Mouse (Mus musculus): ENCODE data around the gene Svbp. TPM values are rescaled to one million over a fixed set of nuclear protein-coding genes. Genes with fewer than 3 reads are reported as not detected.

Svbp gene
- total RNA-seq, 2 experiments from 2014 or later, result 15.3 to 19.0 TPM

- DNase-seq (ENCODE audit: low spot score), result no peak
- intact Hi-C loops (cut with DNase I), result no loop called here
Observed at GRCm38 (mm10) chr4:119189392-119189791, 5.7 kb upstream of the Svbp start.

GRCm38 (mm10) chr4:119189864-119190263 is 5.2 kb upstream of the Svbp start, which contains the start of gene Ermap:
TSS of gene Ermap (minus strand) at chr4:119190011.
- intact Hi-C loops (cut with DNase I), result no loop called here
- DNase-seq (ENCODE audit: low spot score), result no peak

GRCm38 (mm10) chr4:119190618-119191017 is 4.5 kb upstream of the Svbp start:
- intact Hi-C loops (cut with DNase I), result no loop called here
- no peak for DNase-seq (ENCODE audit: low spot score)

DNA sequence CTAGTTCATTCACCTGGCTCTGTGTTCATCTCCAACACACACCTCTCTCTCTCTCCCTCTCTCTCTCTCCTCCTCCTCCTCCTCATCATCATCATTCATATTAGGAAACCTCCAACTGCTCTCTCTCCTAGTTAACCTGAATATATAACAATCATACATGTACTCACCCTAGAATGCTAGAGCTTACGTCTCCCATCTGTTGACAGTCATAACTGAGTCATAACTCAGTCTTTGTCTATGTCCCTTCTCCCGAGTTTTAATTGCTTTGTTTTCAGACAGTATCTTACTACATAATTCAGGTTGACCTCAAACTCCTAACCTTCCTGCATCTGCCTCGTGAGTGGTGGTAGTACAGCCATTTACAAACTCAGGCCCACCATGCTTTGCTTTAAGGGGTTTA is 3.8 kb upstream of the Svbp start:
- intact Hi-C loops (cut with DNase I), result no loop called here
- DNase-seq (ENCODE audit: low spot score), result no peak

- DNase-seq (ENCODE audit: low spot score), result no peak
- intact Hi-C loops (cut with DNase I), result no loop called here
Observed at GRCm38 (mm10) chr4:119192757-119193156, 2.3 kb upstream of the Svbp start.

DNA sequence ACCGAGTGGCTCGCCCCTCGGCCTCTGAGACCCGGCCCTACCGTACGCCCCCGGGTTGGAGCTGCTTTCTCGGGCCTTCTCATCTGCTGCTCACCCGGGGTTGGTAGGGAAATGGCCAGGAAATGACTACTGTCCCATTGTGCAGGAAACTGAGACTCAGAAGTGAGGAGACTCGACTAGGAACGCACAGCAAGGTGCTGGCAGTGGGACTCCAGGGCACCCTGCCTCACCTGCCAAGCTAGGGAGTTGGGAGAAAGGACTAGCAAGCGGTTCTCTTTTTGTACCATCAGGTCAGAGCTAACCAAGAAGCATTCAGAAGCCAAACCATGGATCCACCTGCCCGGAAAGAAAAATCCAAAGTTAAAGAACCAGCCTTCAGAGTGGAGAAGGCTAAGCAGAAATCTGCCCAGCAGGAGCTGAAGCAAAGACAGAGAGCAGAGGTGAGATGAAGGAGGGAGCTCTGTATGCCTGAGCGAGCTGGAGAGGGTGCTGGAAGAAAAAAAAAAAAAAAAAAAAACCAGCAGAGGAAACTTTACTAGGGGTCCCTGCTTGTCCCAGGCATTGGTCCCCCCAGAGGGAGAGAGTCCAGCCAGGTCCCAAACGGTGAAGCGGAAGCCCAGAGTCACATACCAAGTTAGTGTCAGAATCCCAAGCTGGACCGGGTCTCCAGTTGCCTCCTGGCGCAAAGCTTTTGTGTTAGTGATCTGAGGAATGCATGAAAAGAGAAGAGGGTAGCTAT is 645 bp downstream of the Svbp start:
- no peak for DNase-seq (ENCODE audit: low spot score)
- intact Hi-C loops (cut with DNase I), result no loop called here

- intact Hi-C loops (cut with DNase I), result no loop called here
- no peak for DNase-seq (ENCODE audit: low spot score)
Observed at GRCm38 (mm10) chr4:119198105-119198504, 3.0 kb downstream of the Svbp start.

DNA sequence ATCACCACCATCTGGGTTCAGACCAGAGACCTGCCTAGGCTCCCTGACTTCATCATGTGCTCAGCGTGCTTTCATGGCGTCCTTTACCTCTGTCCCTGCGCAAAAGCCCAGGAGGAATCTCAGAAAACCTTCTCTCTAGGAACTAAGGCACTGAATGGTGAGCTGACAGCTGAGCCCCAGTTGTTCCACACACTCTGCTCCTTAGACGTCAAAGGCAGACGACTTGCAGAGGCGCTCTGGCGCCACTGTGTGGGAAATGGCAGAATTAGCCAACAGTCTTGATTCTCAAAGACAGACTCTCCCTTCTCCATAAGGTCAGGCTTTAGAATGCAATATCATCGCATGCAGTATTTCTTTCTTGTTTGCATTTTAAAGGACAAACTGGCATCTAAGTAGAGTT is 9.6 kb downstream of the Svbp start:
- DNase-seq (ENCODE audit: low spot score), result no peak
- intact Hi-C loops (cut with DNase I), result loop anchor here (1.0 to 5.0 kb wide), 2 partner anchors 37 to 198 kb away; no protein-coding TSS in a partner anchor

- DNase-seq (ENCODE audit: low spot score), result no peak
- intact Hi-C loops (cut with DNase I), result no loop called here
Observed at GRCm38 (mm10) chr4:119216667-119217066, 21.6 kb downstream of the Svbp start.

- intact Hi-C loops (cut with DNase I), result no loop called here
Observed at GRCm38 (mm10) chr4:119218169-119218568, 23.1 kb downstream of the Svbp start, which contains the start of gene Tmem269. TSS of gene Tmem269 (minus strand) at chr4:119218217.

GRCm38 (mm10) chr4:119223696-119224095 is 28.6 kb downstream of the Svbp start:
- no peak for DNase-seq (ENCODE audit: low spot score)
- intact Hi-C loops (cut with DNase I), result no loop called here

More at GRCm38 (mm10) chr4:119218169-119218568, 23.1 kb downstream of the Svbp start, which contains the start of gene Tmem269:
- DNase-seq (ENCODE audit: low spot score), result no peak

DNA sequence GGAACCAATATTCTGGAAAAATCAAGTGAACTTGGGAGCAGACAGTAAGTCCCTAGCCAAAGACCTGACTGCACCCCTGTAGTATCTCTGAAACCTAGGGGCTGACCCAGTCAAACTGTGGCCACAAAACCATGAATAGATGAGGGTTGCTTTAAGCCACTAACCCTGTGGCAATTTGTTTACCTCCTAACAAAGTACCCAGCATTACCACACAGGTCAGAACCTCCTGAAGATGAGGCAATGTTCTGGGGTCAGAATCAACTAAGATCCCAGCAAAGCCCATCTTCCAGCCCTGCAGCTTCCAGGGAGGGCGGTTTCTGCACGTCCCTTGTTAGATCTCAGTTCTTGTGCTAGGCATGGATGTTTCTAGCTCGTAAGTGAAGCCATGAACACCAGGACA is 29.4 kb downstream of the Svbp start:
- no peak for DNase-seq (ENCODE audit: low spot score)
- intact Hi-C loops (cut with DNase I), result no loop called here

DNA sequence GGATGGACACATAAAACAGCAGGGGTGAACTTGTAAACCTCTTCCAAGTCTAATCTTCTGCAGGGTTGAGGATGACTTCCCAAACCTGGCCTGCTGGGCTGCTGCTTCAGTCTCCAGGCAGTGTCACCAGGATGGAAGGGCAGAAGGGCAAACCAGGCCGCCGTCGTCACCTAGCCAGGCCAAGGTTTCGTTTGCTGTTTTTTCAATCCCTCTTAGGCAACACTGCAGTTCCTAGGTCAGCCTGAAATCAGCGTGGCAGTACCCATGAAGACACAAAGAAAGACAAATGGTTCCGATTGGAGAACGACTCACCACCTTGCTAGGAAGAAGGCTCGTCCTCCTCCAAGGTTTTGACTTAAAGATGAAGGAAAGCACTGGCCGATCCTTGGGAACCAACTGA is 30.6 kb downstream of the Svbp start:
- no peak for DNase-seq (ENCODE audit: low spot score)
- intact Hi-C loops (cut with DNase I), result no loop called here

DNA sequence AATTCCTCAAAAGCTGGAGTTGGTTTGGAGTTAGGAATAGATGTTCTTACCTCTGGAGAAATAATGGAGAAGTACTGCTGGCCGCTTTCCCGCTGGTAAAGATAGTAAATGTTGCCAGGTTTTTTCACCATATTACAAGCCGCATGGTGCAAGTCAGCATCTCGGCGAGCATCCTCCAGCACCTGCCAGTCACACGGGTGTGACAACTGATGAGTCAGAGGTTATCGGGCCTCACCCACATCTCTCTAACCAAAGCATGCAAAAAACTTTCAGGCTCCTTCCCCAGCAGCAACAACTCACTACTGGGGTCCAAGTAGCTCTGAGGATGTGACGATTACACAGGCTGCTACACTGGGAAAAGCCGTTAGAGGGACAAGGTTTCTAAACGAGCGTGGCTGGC is 31.6 kb downstream of the Svbp start:
- no peak for DNase-seq (ENCODE audit: low spot score)
- intact Hi-C loops (cut with DNase I), result no loop called here

DNA sequence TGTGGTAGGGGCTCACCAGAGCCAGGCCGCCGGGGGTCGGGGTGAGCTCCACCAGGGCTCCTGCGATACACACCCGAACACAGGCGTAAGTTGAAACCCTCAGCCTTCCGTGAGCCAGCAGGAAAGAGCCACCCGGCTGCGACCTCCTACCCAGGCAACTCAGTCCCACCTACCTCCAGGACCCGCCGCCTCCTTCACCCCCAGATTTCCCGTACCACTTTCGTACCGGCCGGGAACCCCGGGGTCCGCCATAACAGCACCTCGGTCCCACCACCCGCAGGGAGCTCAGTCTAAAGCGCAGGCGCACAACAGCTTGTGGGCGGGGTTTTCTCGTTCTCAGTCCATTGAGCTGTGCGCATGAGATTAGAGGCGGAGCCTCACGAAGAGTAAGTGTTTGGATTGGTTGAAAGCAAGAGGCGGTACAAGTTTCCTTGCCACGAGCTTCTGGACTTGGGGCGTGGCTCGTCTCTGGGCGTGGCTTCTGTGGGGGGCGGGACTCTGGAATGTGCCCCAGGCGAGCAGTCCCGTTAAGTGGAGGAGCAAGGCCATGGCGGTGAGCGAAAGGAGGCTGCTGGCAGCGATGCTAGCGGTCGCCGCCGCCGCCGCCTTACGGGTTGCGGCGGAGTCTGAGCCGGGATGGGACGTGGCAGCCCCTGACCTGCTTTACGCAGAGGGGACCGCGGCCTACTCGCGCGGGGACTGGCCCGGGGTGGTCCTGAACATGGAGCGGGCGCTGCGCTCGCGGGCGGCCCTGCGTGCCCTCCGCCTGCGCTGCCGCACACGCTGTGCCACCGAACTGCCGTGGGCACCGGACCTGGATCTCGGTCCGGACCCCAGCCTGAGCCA is 37.5 kb downstream of the Svbp start, which contains the start of the genes AU022252 and P3h1:
Gene AU022252 (minus strand): TSS at position 303 of the 846 bp plus-strand sequence.
Gene P3h1 (plus strand): TSS at position 506 of the 846 bp plus-strand sequence.
- peak; percentile 98 for DNase-seq (ENCODE audit: low spot score)

DNA sequence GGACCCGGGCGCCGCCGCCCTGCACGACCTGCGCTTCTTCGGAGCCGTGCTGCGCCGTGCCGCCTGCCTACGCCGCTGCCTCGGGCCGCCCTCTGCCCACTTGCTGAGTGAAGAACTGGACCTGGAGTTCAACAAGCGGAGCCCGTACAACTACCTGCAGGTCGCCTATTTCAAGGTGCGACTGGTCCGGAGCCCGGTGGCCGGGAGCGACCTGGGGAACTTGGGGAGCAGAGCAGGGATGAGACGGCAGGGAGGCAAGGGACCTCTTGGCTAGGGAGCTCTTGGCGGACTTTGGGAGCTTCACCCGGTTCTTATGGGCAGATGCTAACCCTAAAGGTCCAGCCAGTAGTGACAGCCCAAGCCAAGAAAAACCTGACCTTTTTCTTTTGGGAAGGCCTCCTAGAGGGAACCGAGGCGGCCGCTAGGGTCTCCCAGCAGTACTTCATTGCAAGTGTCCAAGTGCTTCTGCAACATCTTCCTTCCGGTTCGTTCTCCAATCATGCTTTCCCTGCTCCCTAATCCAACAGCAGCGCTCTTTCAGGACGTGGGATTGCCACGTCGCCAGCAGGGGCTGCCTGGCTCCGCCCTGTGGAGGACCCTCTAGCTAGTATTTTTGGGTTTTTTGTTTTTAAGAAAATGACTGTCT is 38.3 kb downstream of the Svbp start:
- intact Hi-C loops (cut with DNase I), result loop anchor here (5.0 kb wide), 1 partner anchor 1784 kb away; the partner anchor contains the start of gene Smap2
- DNase-seq (ENCODE audit: low spot score), result no peak

More for the DNA sequence above, 37.5 kb downstream of the Svbp start, which contains the start of the genes AU022252 and P3h1:
- intact Hi-C loops (cut with DNase I), result loop anchor here (5.0 kb wide), 1 partner anchor 1785 kb away; the partner anchor contains the start of gene Smap2

DNA sequence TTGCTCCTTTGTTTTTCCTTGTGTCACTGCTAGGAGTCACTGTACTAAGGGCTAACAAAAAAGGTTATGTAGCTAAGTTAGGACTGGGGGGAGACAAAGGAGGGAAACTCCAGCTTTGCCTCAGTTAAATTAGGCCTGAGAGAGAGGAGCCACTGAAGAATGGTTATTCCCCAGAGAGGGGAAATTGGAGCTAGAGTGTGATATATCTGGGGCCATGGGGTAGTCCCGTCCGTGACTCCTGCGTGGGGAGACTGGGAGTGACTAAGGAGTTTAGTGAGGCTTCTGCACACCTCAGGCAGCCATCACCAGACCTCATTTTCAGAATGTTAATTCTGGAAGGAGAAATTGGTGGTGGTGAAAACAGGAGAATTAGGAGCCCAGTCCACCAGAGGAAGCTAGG is 39.2 kb downstream of the Svbp start:
- intact Hi-C loops (cut with DNase I), result loop anchor here (5.0 kb wide), 1 partner anchor 1783 kb away; the partner anchor contains the start of gene Smap2
- no peak for DNase-seq (ENCODE audit: low spot score)

- no peak for DNase-seq (ENCODE audit: low spot score)
Observed at GRCm38 (mm10) chr4:119238661-119239060, 43.6 kb downstream of the Svbp start.

DNA sequence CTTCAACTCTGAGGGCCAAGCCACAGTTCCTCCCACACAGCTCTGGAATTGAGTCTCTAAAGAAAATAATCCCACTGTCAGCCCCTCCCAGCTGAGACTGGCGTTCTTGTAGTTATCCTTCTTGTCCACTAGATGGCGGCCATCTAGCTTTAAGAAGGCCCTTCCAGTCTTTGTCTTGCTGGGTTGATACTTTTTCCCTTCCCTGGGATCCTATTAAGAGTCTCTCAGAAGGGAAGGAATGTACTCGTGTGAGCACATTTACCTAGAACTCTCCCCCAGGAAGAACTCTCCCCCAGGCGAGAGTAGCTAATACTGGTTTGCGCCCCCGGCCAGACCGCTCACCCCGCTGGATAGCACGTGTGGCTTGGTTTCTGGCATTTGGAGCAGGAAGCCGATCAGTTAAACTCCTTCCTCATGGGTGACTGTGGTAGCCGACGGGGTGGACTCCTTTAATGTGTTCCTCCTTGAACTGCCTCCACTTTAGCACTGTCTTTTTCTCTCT is 44.1 kb downstream of the Svbp start:
- peak; percentile 30 for DNase-seq (ENCODE audit: low spot score)
- intact Hi-C loops (cut with DNase I), result no loop called here

More at GRCm38 (mm10) chr4:119238661-119239060, 43.6 kb downstream of the Svbp start:
- intact Hi-C loops (cut with DNase I), result no loop called here

DNA sequence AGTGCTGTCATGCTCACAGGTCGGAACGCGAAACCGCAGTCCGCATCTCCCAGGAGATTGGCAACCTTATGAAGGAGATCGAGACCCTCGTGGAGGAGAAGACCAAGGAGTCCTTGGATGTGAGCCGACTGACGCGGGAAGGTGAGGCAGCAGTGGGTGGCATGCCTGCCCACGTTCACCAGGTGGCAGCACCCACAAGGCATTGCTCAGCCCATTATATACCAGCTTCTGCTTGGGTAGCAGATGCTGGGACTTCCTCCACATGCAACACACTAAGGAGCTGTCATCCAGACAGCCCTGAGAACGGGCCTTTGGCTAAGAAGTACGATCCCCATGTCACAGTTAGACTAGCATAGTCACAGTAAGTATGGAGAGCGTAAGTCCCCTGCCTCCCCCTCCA is 46.6 kb downstream of the Svbp start:
- no peak for DNase-seq (ENCODE audit: low spot score)
- intact Hi-C loops (cut with DNase I), result loop anchor here (2.0 to 10.0 kb wide), 2 partner anchors 383 to 887 kb away; no protein-coding TSS in a partner anchor
